ENCODE assay signal across 7 mouse cellular contexts in the genomic region with DNA sequence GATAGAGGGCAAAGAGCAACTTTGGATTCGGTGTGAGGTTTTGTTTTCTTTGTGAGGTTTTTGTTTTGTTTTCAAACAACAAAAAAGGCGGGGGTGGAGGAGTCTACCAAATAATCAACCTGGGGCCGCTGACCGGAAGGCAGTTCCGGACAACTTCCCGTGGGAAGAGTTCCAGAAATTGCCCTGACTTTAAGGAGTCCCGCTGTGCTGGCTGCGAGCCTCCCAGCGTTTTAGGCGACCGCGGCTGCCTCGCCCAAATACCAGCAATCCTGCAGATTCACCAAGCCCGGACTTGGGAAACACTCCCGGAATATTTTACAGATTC. TPM values are rescaled to one million over a fixed set of nuclear protein-coding genes. Genes with fewer than 3 reads are reported as not detected.
DNase-seq lines count a peak whose midpoint lies in the region; ATAC-seq and TF ChIP-seq lines count a peak whose summit lies in the region.

No protein-coding gene starts in this region.

- H3K4me2 ChIP-seq in forebrain, embryonic 11.5 days (ENCODE audit: low read depth, low read length, severe bottlenecking), result peak overlapping the region; percentile 89
- H3K4me2 ChIP-seq in hindbrain, embryonic 13.5 days, result peak overlapping the region; percentile 85
- peak overlapping the region; percentile 98 for H3K4me2 ChIP-seq in liver, embryonic 11.5 days
- H3K4me2 ChIP-seq in neural tube, embryonic 14.5 days (ENCODE audit: low read depth, low read length), result peak overlapping the region; percentile 68

- no peak for TF ChIP-seq POLR2A in ES-Bruce4 (IDR thresholded peaks at IDR 0.05; ENCODE audit: insufficient read depth, low read length)

- TF ChIP-seq CTCF in ES-Bruce4 (IDR thresholded peaks at IDR 0.05; ENCODE audit: low read depth, low read length), result no peak

- no peaks in the 10 kb centered on the region for H3K4me1 ChIP-seq in ES-Bruce4 (ENCODE audit: control insufficient read depth, insufficient read depth, low read length)
- peaks cover 15% of the 10 kb centered on the region; the same call in 1 of the 2 replicates for H3K4me1 ChIP-seq in forebrain, embryonic 11.5 days (replicated peaks; ENCODE audit: control insufficient read depth, insufficient read depth, low read length)
- peaks cover 38% of the 10 kb centered on the region for H3K4me1 ChIP-seq in hindbrain, embryonic 13.5 days (replicated peaks)
- H3K4me1 ChIP-seq in liver, embryonic 11.5 days (replicated peaks; ENCODE audit: control insufficient read depth, insufficient read depth, low read length), result peaks cover 46% of the 10 kb centered on the region
- peaks cover 13% of the 10 kb centered on the region; the same call in 1 of the 2 replicates for H3K4me1 ChIP-seq in neural tube, embryonic 14.5 days (ENCODE audit: control insufficient read depth, insufficient read depth, low read length)

- no peak overlapping the region for H3K27ac ChIP-seq in ES-Bruce4 (ENCODE audit: insufficient read depth, low read length)
- no peak overlapping the region for H3K27ac ChIP-seq in forebrain, embryonic 11.5 days (ENCODE audit: low read depth, low read length)
- peak overlapping the region; percentile 79; the same call in 1 of the 2 replicates for H3K27ac ChIP-seq in hindbrain, embryonic 13.5 days
- H3K27ac ChIP-seq in liver, embryonic 11.5 days (ENCODE audit: low read depth, low read length), result no peak overlapping the region
- peak overlapping the region; percentile 64; the same call in 1 of the 2 replicates for H3K27ac ChIP-seq in neural tube, embryonic 14.5 days (ENCODE audit: low read depth, low read length)

- under 1% methylated on average over 15 of the region's 15 CpGs for WGBS in forebrain, embryonic 11.5 days
- 1% methylated on average over 15 of the region's 15 CpGs for WGBS in hindbrain, embryonic 13.5 days
- WGBS in liver, embryonic 11.5 days, result under 1% methylated on average over 15 of the region's 15 CpGs
- under 1% methylated on average over 15 of the region's 15 CpGs for WGBS in neural tube, embryonic 14.5 days

- peak overlapping the region; percentile 37 for H3K9ac ChIP-seq in ES-Bruce4 (ENCODE audit: low read depth, poor library complexity, severe bottlenecking)
- peak overlapping the region; percentile 48 for H3K9ac ChIP-seq in forebrain, embryonic 11.5 days (ENCODE audit: low read length)
- H3K9ac ChIP-seq in hindbrain, embryonic 13.5 days, result peak overlapping the region; percentile 65
- H3K9ac ChIP-seq in liver, embryonic 11.5 days (ENCODE audit: low read depth, low read length), result peak overlapping the region; percentile 60
- no peak overlapping the region for H3K9ac ChIP-seq in neural tube, embryonic 14.5 days (replicated peaks; ENCODE audit: low read depth, low read length)

- H3K36me3 ChIP-seq in ES-Bruce4 (ENCODE audit: control insufficient read depth, insufficient read depth, low read length, poor library complexity, severe bottlenecking), result no peaks in the 10 kb centered on the region
- H3K36me3 ChIP-seq in forebrain, embryonic 11.5 days (ENCODE audit: control insufficient read depth, insufficient read depth, low read length), result no peaks in the 10 kb centered on the region
- no peaks in the 10 kb centered on the region for H3K36me3 ChIP-seq in hindbrain, embryonic 13.5 days
- H3K36me3 ChIP-seq in liver, embryonic 11.5 days (ENCODE audit: control insufficient read depth, insufficient read depth, low read length), result no peaks in the 10 kb centered on the region
- no peaks in the 10 kb centered on the region for H3K36me3 ChIP-seq in neural tube, embryonic 14.5 days (ENCODE audit: control insufficient read depth, insufficient read depth, low read length)

- no peak for ATAC-seq in forebrain, embryonic 11.5 days (replicated peaks; ENCODE audit: low FRiP score)
- no peak for ATAC-seq in hindbrain, embryonic 13.5 days (ENCODE audit: low FRiP score)
- no peak for ATAC-seq in liver, embryonic 11.5 days (replicated peaks; ENCODE audit: low FRiP score)
- no peak for ATAC-seq in neural tube, embryonic 14.5 days (ENCODE audit: low read depth)

- H3K9me3 ChIP-seq in ES-Bruce4 (replicated peaks; ENCODE audit: control insufficient read depth, insufficient read depth, low read length, poor library complexity, severe bottlenecking), result no peaks in the 10 kb centered on the region
- H3K9me3 ChIP-seq in forebrain, embryonic 11.5 days (ENCODE audit: control insufficient read depth, low read length), result no peaks in the 10 kb centered on the region
- no peaks in the 10 kb centered on the region for H3K9me3 ChIP-seq in hindbrain, embryonic 13.5 days
- no peaks in the 10 kb centered on the region for H3K9me3 ChIP-seq in liver, embryonic 11.5 days (ENCODE audit: control insufficient read depth, low read length)
- no peaks in the 10 kb centered on the region for H3K9me3 ChIP-seq in neural tube, embryonic 14.5 days (ENCODE audit: control insufficient read depth, low read length)

- no peaks in the 10 kb centered on the region for H3K27me3 ChIP-seq in ES-Bruce4 (ENCODE audit: control insufficient read depth, insufficient read depth, low read length, poor library complexity, severe bottlenecking)
- peaks cover 50% of the 10 kb centered on the region for H3K27me3 ChIP-seq in forebrain, embryonic 11.5 days (ENCODE audit: control insufficient read depth, insufficient read depth, low read length)
- peaks cover 94% of the 10 kb centered on the region for H3K27me3 ChIP-seq in hindbrain, embryonic 13.5 days
- H3K27me3 ChIP-seq in liver, embryonic 11.5 days (replicated peaks; ENCODE audit: control insufficient read depth, insufficient read depth, low read length), result peaks cover 32% of the 10 kb centered on the region
- peaks cover 39% of the 10 kb centered on the region for H3K27me3 ChIP-seq in neural tube, embryonic 14.5 days (ENCODE audit: control insufficient read depth, insufficient read depth, low read length)

- H3K4me3 ChIP-seq in ES-Bruce4 (ENCODE audit: low read depth, low read length), result peak overlapping the region; percentile 63
- peak overlapping the region; percentile 38 for H3K4me3 ChIP-seq in forebrain, embryonic 11.5 days (ENCODE audit: low read depth, low read length)
- H3K4me3 ChIP-seq in hindbrain, embryonic 13.5 days, result peak overlapping the region; percentile 44
- peak overlapping the region; percentile 60 for H3K4me3 ChIP-seq in liver, embryonic 11.5 days (ENCODE audit: low read depth, low read length)
- H3K4me3 ChIP-seq in neural tube, embryonic 14.5 days (ENCODE audit: low read depth, low read length), result peak overlapping the region; percentile 34

- DNase-seq in 3T3-L1 (ENCODE audit: low read depth, low spot score), result peak; percentile 65
- no peak for DNase-seq in forebrain, embryonic 11.5 days (ENCODE audit: low spot score)
- DNase-seq in liver, embryonic 11.5 days (ENCODE audit: low spot score), result no peak
- DNase-seq in left cerebral cortex, adult 11 months (ENCODE audit: low spot score), result no peak

- TF ChIP-seq EP300 in ES-Bruce4 (IDR thresholded peaks at IDR 0.05; ENCODE audit: insufficient read depth, low read depth, low read length), result 0 out of 2 replicates have a peak, but pooled peaks have one; percentile 49

RNA-seq across cellular contexts. Expression of gene Rnf220, which starts 13.0 kb away (rescaled TPM):
- polyA plus RNA-seq in ES-Bruce4 (2011; ENCODE audit: insufficient read depth, insufficient read length, low read depth, missing spikeins), result 130 and 132 TPM in 2 replicates
- polyA plus RNA-seq in forebrain, embryonic 11.5 days (2014; fragmentation: Nextera tagmentation; extraction: Ambion mirVana), result 92.3 and 95.1 TPM in 2 replicates
- 102 and 106 TPM in 2 replicates for polyA plus RNA-seq in hindbrain, embryonic 13.5 days (2015; fragmentation: Nextera tagmentation; extraction: Ambion mirVana)
- polyA plus RNA-seq in liver, embryonic 11.5 days (2014; fragmentation: Nextera tagmentation; extraction: Ambion mirVana), result 63.6 and 70.9 TPM in 2 replicates
- polyA plus RNA-seq in neural tube, embryonic 14.5 days (2014; fragmentation: Nextera tagmentation; extraction: Ambion mirVana), result 73.4 and 83.9 TPM in 2 replicates

Comparison
In these comparisons a context has a peak if more than half of its experiments do, and no peak if none do; other contexts are left out.
1. H3K27ac ChIP-seq: peak in hindbrain, embryonic 13.5 days (single experiment) and neural tube, embryonic 14.5 days (single experiment); none in ES-Bruce4 (single experiment), forebrain, embryonic 11.5 days (single experiment) and liver, embryonic 11.5 days (single experiment).
2. Peak in every context shown above with its lines, with median percentiles within 50 percentile points of each other: H3K4me3 ChIP-seq and H3K4me2 ChIP-seq.